Mouse (Mus musculus) heart, adult 2 months (tissue): ENCODE data around the gene Gm20671. TPM values are rescaled to one million over a fixed set of nuclear protein-coding genes. Genes with fewer than 3 reads are reported as not detected.

ENCODE experiments used
- DNase-seq, 2 experiments: peaks; one replicate each; pipeline ENCODE4 v3.0.0; 2021
- H3K27ac ChIP-seq: fragments of 200-600 bp; 2 replicates; pipeline ENCODE4 v1.8.1; 2022
- H3K27me3 ChIP-seq: fragments of 200-500 bp; 2 replicates; pipeline ENCODE4 v1.6.1; 2012; ENCODE audit warnings: mild to moderate bottlenecking, low read length, inconsistent platforms, mixed read lengths; ENCODE audit not compliant: control insufficient read depth, insufficient read depth
- H3K36me3 ChIP-seq: fragments of 200-500 bp; 2 replicates; pipeline ENCODE4 v1.6.1; 2012; ENCODE audit warnings: low read length, inconsistent platforms; ENCODE audit not compliant: control insufficient read depth, insufficient read depth
- H3K4me1 ChIP-seq: fragments of 200-500 bp; 2 replicates; pipeline ENCODE4 v1.6.1; 2011; ENCODE audit warnings: low read length; ENCODE audit not compliant: control insufficient read depth, insufficient read depth
- H3K4me3 ChIP-seq: fragments of 200-600 bp; 2 replicates; pipeline ENCODE4 v1.8.1; 2022
- H3K79me2 ChIP-seq: fragments of 200-500 bp; replicated peaks from 2 replicates; pipeline ENCODE4 v1.6.1; 2012; ENCODE audit warnings: mild to moderate bottlenecking, inconsistent platforms, low read length, moderate library complexity, mixed read lengths; ENCODE audit not compliant: control insufficient read depth, insufficient read depth
- H3K9ac ChIP-seq: fragments of 200-500 bp; 2 replicates; pipeline ENCODE4 v1.6.1; 2012; ENCODE audit warnings: low read depth, mild to moderate bottlenecking, control low read depth, inconsistent platforms, low read length, mixed read lengths
- CTCF ChIP-seq: fragments of 200-600 bp; IDR thresholded peaks from 2 replicates; pipeline ENCODE4 v1.8.1; 2022; ENCODE audit warnings: antibody characterized with exemption, mild to moderate bottlenecking, moderate library complexity
- EP300 ChIP-seq: fragments of 200-500 bp; IDR thresholded peaks from 2 replicates; pipeline ENCODE4 v1.6.1; 2011; ENCODE audit warnings: low read depth, low read length, control low read depth; ENCODE audit not compliant: insufficient read depth
- POLR2A ChIP-seq: fragments of 200-500 bp; IDR thresholded peaks from 2 replicates; pipeline ENCODE4 v1.6.1; 2011; ENCODE audit warnings: mild to moderate bottlenecking, low read depth, low read length, control low read depth; ENCODE audit not compliant: insufficient read depth
- WGBS: fragments of 180-500 bp; shearing (Covaris S2); methylation state at CpG from one replicate; pipeline ENCODE4 v1.1.7; 2018; 5-methylcytosine and 5-hydroxymethylcytosine counted together
- intact Hi-C: fragments of 180-260 bp; cut with DNase I; formaldehyde crosslinking; loops from one replicate; pipeline ENCODE4 v1.15.1; 2025
- polyA plus RNA-seq: library from polyadenylated mRNA; depleted of rRNA; stranded (reverse); fragments of >200 nt; gene quantifications from 2 replicates; pipeline ENCODE4 v1.2.3, GENCODE M21; 2012
- total RNA-seq, 2 experiments: library from RNA; stranded (reverse); gene quantifications; 2 replicates each; pipeline ENCODE4 v1.2.3; 2021

The Gm20671 gene
- total and polyA plus RNA-seq, 3 experiments: 0.97 to 1.3 (median 1.2) TPM

DNA sequence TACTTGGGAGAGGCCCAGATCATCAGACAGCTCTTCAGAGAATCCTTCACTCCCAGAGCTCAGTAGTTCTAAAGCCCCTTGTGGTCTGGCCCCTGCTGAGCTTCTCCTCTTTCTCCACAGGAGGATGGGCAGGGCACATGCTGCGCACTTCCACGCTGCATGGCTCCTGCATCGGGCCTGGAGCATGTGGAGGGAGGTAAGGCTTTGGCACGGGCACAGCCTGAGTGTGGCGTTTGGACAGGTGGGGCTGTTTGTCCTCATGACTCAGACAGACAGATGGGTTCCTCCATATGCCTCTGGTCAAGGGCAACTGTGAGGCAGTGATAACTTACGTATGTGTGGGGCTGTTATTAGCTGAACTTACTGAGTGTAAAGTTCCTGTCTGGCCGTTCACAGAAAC, 104.6 kb downstream of the Gm20671 start:
- Histone ChIP-seq H3K27me3 (no peaks in the 10 kb centered on the region), H3K4me3 (no peak overlapping the region), H3K4me1 (no peaks in the 10 kb centered on the region), H3K79me2 (no peaks in the 10 kb centered on the region), H3K9ac (no peak overlapping the region), H3K36me3 (no peaks in the 10 kb centered on the region), H3K27ac (no peak overlapping the region)
- TF ChIP-seq POLR2A (no peak), EP300 (no peak), CTCF (no peak)
- intact Hi-C loops: no loop called here
- DNase-seq: no peak
- WGBS: 75% methylated on average over 7 of the region's 7 CpGs

DNA sequence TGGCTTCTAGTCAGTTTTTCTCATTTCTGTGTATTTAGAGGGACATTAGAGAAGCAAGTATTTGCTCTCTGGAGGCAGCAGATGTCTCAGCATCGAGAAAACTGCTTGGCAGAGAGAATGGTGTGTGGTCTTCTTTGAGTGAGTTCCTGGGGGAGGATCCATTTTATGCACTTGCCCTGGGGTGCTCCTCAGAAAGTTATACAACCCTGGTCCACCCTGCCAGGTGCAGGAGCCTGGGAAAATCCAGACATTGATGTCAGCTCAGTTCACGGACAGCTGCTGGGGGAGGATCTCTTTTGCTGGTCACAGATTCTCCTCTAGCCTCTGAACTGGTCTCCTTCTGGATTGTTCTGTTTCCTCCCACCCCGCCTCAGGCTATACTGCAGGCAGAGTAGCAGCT, 105.6 kb downstream of the Gm20671 start:
- Histone ChIP-seq H3K9ac (no peak overlapping the region), H3K27ac (no peak overlapping the region), H3K36me3 (no peaks in the 10 kb centered on the region), H3K79me2 (no peaks in the 10 kb centered on the region), H3K4me3 (no peak overlapping the region), H3K27me3 (no peaks in the 10 kb centered on the region), H3K4me1 (no peaks in the 10 kb centered on the region)
- intact Hi-C loops: no loop called here
- no peak for TF ChIP-seq CTCF
- no peak for TF ChIP-seq POLR2A
- TF ChIP-seq EP300: no peak
- no peak for DNase-seq
- 50% methylated on average over 3 of the region's 3 CpGs for WGBS

DNA sequence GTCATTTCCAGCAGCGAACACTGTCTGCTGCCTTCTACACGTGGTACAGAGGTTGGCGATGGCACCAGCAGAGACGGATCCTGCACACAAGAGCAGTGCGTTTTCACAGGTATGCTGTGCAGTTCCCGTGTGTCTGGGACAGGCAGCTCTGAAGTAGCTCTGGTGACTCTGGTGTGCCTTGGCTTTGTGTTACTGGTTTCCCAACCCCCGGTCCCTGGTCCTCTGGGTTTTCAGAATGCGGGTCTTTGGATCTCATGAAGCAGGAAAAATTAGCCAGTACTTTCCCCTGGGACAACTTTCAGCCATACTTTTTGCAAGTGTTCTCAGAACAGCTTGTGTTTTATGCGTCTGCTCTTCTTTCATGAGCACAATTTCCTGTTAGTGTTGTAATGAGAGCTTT, 106.5 kb downstream of the Gm20671 start:
- Histone ChIP-seq H3K4me1 (no peaks in the 10 kb centered on the region), H3K79me2 (no peaks in the 10 kb centered on the region), H3K27ac (no peak overlapping the region), H3K36me3 (no peaks in the 10 kb centered on the region), H3K27me3 (no peaks in the 10 kb centered on the region), H3K9ac (no peak overlapping the region), H3K4me3 (no peak overlapping the region)
- whole genome bisulfite sequencing: 80% methylated on average over 9 of the region's 9 CpGs
- intact Hi-C loops: no loop called here
- no peak for TF ChIP-seq POLR2A
- TF ChIP-seq EP300: no peak
- no peak for TF ChIP-seq CTCF
- no peak for DNase-seq

DNA sequence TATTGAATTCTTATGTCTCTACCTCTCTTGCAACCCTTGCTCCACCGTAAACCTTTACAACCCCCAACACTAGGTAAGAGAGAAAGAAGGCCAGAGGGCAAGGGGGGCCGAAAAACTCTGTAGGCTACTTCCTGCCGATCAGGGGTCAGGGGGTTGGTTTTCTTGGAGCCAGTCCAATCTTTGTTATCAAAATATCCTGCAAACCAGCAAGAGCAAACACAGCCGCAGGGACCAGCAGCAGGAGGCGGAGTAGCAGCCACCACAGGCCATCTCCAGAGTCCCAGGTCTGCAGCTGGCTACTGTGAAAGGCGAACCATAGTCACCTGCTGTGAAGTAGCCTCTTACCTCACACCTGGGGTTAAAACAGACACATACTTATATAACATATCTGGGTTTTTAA, 108.0 kb downstream of the Gm20671 start:
- Histone ChIP-seq H3K27ac (no peak overlapping the region), H3K27me3 (no peaks in the 10 kb centered on the region), H3K36me3 (no peaks in the 10 kb centered on the region), H3K9ac (no peak overlapping the region), H3K4me1 (no peaks in the 10 kb centered on the region), H3K79me2 (no peaks in the 10 kb centered on the region), H3K4me3 (no peak overlapping the region)
- no peak for DNase-seq
- 32% methylated on average over 6 of the region's 6 CpGs for WGBS
- TF ChIP-seq EP300 (no peak), CTCF (no peak), POLR2A (no peak)
- intact Hi-C loops: loop anchor here (10.0 kb wide), 1 partner anchor 296 kb away; the partner anchor contains the start of gene Ywhah

DNA sequence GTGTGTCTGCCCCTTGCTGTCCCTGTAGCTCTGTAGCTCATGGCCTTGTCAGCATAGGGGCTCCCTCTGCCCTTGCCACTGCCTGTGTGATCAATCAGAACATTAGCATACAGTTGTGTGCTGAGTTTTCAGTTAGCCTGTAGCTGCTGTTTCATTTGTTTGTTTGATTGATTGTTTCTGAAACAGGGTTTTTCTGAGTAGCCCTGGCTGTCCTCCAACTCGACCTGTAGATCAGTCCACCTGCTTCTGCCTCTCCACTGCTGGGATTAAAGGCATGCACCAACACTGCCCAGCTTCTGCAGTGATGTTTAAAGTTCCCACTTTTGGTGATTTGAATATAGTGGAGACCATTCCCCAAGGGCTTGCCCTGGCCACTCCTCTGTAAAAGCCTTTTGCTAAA, 109.2 kb downstream of the Gm20671 start:
- intact Hi-C loops: loop anchor here (10.0 kb wide), 1 partner anchor 297 kb away; the partner anchor contains the start of gene Ywhah
- no peak for DNase-seq
- TF ChIP-seq EP300 (no peak), CTCF (no peak)

DNA sequence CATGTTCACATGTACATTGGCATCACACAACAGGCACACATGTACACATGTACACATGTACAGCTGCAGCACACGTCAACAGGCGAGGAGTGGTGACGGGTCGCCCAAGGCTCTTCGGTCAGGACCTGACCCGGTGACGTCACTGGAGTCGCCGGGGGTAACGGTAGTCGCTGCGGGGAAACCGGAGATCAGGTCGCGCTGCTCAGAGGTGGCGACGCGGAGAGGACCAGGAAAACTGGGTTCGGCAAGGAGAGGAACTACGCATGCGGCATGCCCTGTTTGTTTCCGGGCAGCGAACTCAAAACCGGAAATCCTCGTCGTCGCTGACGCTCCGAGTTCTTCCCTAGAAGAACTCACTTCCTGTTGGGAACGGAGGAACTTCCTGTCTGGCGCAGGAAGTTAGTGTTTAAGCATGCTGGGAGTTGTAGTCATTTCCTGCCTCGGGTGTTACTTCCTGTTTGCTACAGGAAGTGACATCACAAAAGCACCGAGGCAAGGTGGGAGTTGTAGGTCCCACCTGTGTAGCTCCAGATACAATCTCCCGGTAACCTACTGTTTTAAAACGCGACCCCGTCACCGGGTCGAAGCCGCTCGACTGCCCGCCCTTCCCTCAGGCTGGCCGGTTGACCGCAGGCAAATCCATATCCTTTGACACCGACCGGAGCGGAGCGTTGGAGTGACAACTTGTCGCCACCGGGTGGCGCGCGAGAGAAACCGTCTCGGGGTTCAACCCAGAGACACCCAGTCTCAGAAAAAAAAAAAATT, 113.0 kb downstream of the Gm20671 start:
- DNase-seq: peak; percentile 90 to 91
- H3K27me3 ChIP-seq: no peaks in the 10 kb centered on the region
- H3K4me1 ChIP-seq: peaks cover 4% of the 10 kb centered on the region
- H3K79me2 ChIP-seq: no peaks in the 10 kb centered on the region
- WGBS: under 1% methylated on average over 55 of the region's 55 CpGs
- peak overlapping the region; percentile 75 for H3K9ac ChIP-seq
- no peaks in the 10 kb centered on the region for H3K36me3 ChIP-seq
- TF ChIP-seq EP300 (peak; percentile 86), POLR2A (peak; percentile 90), CTCF (peak; percentile 92)
- H3K4me3 ChIP-seq: peak overlapping the region; percentile 73
- H3K27ac ChIP-seq: peak overlapping the region; percentile 89
- intact Hi-C loops: loop anchor here (2.0 to 10.0 kb wide), 5 partner anchors 71 to 301 kb away; partner anchors contain the start of genes Depdc5, Pisd and Ywhah

More for the DNA sequence above, 109.2 kb downstream of the Gm20671 start:
- Histone ChIP-seq H3K4me1 (peaks cover 4% of the 10 kb centered on the region), H3K4me3 (no peak overlapping the region), H3K9ac (no peak overlapping the region), H3K27ac (no peak overlapping the region), H3K27me3 (no peaks in the 10 kb centered on the region), H3K36me3 (no peaks in the 10 kb centered on the region), H3K79me2 (no peaks in the 10 kb centered on the region)
- WGBS: 41% methylated on average over 1 of the region's 1 CpGs
